Mouse (Mus musculus) limb, embryonic 15.5 days (tissue): ENCODE measurements around the gene Dock4. TPM values are rescaled to one million over a fixed set of nuclear protein-coding genes. Genes with fewer than 3 reads are reported as not detected.

ENCODE experiments used
- ATAC-seq: fragments of 200-750 bp; cut with Nextera tagmentation; 2 replicates; pipeline ENCODE4 v1.8.0; 2017; ENCODE audit warnings: low read depth, moderate TSS enrichment; ENCODE audit not compliant: insufficient number of reproducible peaks, low FRiP score, low TSS enrichment
- H3K27ac ChIP-seq: fragments of 300-500 bp; sonication (generic); 2 replicates; pipeline ENCODE4 v1.5.1; 2015; ENCODE audit warnings: moderate library complexity, mild to moderate bottlenecking, inconsistent platforms
- H3K27me3 ChIP-seq: fragments of 300-500 bp; sonication (generic); 2 replicates; pipeline ENCODE4 v1.6.1; 2015; ENCODE audit warnings: inconsistent platforms
- H3K36me3 ChIP-seq: fragments of 300-500 bp; sonication (generic); 2 replicates; pipeline ENCODE4 v1.6.1; 2015; ENCODE audit warnings: inconsistent platforms
- H3K4me1 ChIP-seq: fragments of 300-500 bp; sonication (generic); 2 replicates; pipeline ENCODE4 v1.6.1; 2015; ENCODE audit warnings: inconsistent platforms
- H3K4me2 ChIP-seq: fragments of 300-500 bp; sonication (generic); 2 replicates; pipeline ENCODE4 v1.6.1; 2015; ENCODE audit warnings: mild to moderate bottlenecking, inconsistent platforms
- H3K4me3 ChIP-seq: fragments of 300-500 bp; sonication (generic); 2 replicates; pipeline ENCODE4 v1.5.1; 2015; ENCODE audit warnings: mild to moderate bottlenecking, inconsistent platforms
- H3K9ac ChIP-seq: fragments of 300-500 bp; sonication (generic); 2 replicates; pipeline ENCODE4 v1.6.1; 2015; ENCODE audit warnings: inconsistent platforms
- H3K9me3 ChIP-seq: fragments of 300-500 bp; sonication (generic); 2 replicates; pipeline ENCODE4 v1.6.1; 2016; ENCODE audit warnings: inconsistent platforms
- WGBS: fragments of 180-500 bp; shearing (Covaris S2); methylation state at CpG from one replicate; pipeline ENCODE4 v1.1.7; 2015; 5-methylcytosine and 5-hydroxymethylcytosine counted together
- polyA plus RNA-seq: library from polyadenylated mRNA; unstranded; fragments of >200 nt; fragmentation: Nextera tagmentation; extraction: Ambion mirVana; gene quantifications from 2 replicates; pipeline ENCODE4 v1.2.1, GENCODE M21; 2015

Gene Dock4
- polyA plus RNA-seq, result 11.0 and 13.6 TPM in 2 replicates

GRCm38 (mm10) chr12:40445648-40446449, at the start of gene Dock4, which contains the start of gene Zfp277:
TSS of gene Dock4 (plus strand) at chr12:40445952.
TSS of gene Zfp277 (minus strand) at chr12:40445902.
- peak; percentile 100 for ATAC-seq
- peak within 1 kb of the TSS; percentile 81 for H3K4me3 ChIP-seq
- H3K27me3 ChIP-seq, result no peaks in the 10 kb centered on the region
- no peaks in the 10 kb centered on the region for H3K9me3 ChIP-seq
- peak within 1 kb of the TSS; percentile 90 for H3K4me2 ChIP-seq
- H3K4me1 ChIP-seq, result peaks cover 21% of the 10 kb centered on the region
- H3K9ac ChIP-seq, result peak within 1 kb of the TSS; percentile 77
- under 1% methylated on average over 79 of the region's 80 CpGs for WGBS
- H3K36me3 ChIP-seq, result no peaks in the 10 kb centered on the region
- H3K27ac ChIP-seq, result peak within 1 kb of the TSS; percentile 86

- WGBS, result 91% methylated on average over 2 of the region's 2 CpGs
Measured at GRCm38 (mm10) chr12:40398916-40399315, 46.8 kb upstream of the Dock4 start.

GRCm38 (mm10) chr12:40399386-40399785, 46.4 kb upstream of the Dock4 start:
- Histone ChIP-seq H3K9ac (no peak overlapping the region), H3K4me2 (no peak overlapping the region), H3K27me3 (no peaks in the 10 kb centered on the region), H3K36me3 (no peaks in the 10 kb centered on the region), H3K4me3 (no peak overlapping the region), H3K4me1 (no peaks in the 10 kb centered on the region), H3K27ac (no peak overlapping the region), H3K9me3 (no peaks in the 10 kb centered on the region)
- no peak for ATAC-seq
- WGBS, result 87% methylated on average over 2 of the region's 2 CpGs

More at GRCm38 (mm10) chr12:40398916-40399315, 46.8 kb upstream of the Dock4 start:
- Histone ChIP-seq H3K4me3 (no peak overlapping the region), H3K36me3 (no peaks in the 10 kb centered on the region), H3K27ac (no peak overlapping the region), H3K27me3 (no peaks in the 10 kb centered on the region), H3K4me1 (no peaks in the 10 kb centered on the region), H3K4me2 (no peak overlapping the region), H3K9me3 (no peaks in the 10 kb centered on the region), H3K9ac (no peak overlapping the region)
- ATAC-seq, result no peak

GRCm38 (mm10) chr12:40399812-40400211, 45.9 kb upstream of the Dock4 start:
- H3K9ac ChIP-seq, result no peak overlapping the region
- H3K9me3 ChIP-seq, result no peaks in the 10 kb centered on the region
- ATAC-seq, result no peak

GRCm38 (mm10) chr12:40414682-40415311, 31.0 kb upstream of the Dock4 start:
- Histone ChIP-seq H3K4me2 (no peak overlapping the region), H3K36me3 (peaks cover 1% of the 10 kb centered on the region; the same call in 1 of the 2 replicates), H3K4me1 (no peaks in the 10 kb centered on the region), H3K27me3 (no peaks in the 10 kb centered on the region), H3K27ac (no peak overlapping the region), H3K9me3 (no peaks in the 10 kb centered on the region), H3K4me3 (no peak overlapping the region), H3K9ac (no peak overlapping the region)
- no peak for ATAC-seq
- 68% methylated on average over 5 of the region's 5 CpGs for WGBS

More at GRCm38 (mm10) chr12:40399812-40400211, 45.9 kb upstream of the Dock4 start:
- Histone ChIP-seq H3K4me1 (no peaks in the 10 kb centered on the region), H3K27me3 (no peaks in the 10 kb centered on the region), H3K4me2 (no peak overlapping the region), H3K4me3 (no peak overlapping the region), H3K27ac (no peak overlapping the region), H3K36me3 (no peaks in the 10 kb centered on the region)
- 90% methylated on average over 10 of the region's 10 CpGs for WGBS

- Histone ChIP-seq H3K9ac (no peak overlapping the region), H3K27ac (no peak overlapping the region), H3K36me3 (no peaks in the 10 kb centered on the region), H3K9me3 (no peaks in the 10 kb centered on the region), H3K4me3 (no peak overlapping the region), H3K4me2 (no peak overlapping the region), H3K4me1 (no peaks in the 10 kb centered on the region), H3K27me3 (no peaks in the 10 kb centered on the region)
- ATAC-seq, result no peak
- 84% methylated on average over 8 of the region's 8 CpGs for WGBS
Measured at GRCm38 (mm10) chr12:40415312-40415925, 30.3 kb upstream of the Dock4 start.

GRCm38 (mm10) chr12:40417257-40417656, 28.5 kb upstream of the Dock4 start:
- no peaks in the 10 kb centered on the region for H3K4me1 ChIP-seq
- H3K36me3 ChIP-seq, result no peaks in the 10 kb centered on the region
- H3K9me3 ChIP-seq, result no peaks in the 10 kb centered on the region
- no peak overlapping the region for H3K27ac ChIP-seq
- H3K4me2 ChIP-seq, result no peak overlapping the region
- H3K4me3 ChIP-seq, result no peak overlapping the region
- ATAC-seq, result no peak
- WGBS, result 86% methylated on average over 4 of the region's 4 CpGs
- no peaks in the 10 kb centered on the region for H3K27me3 ChIP-seq
- H3K9ac ChIP-seq, result no peak overlapping the region

- H3K36me3 ChIP-seq, result peaks cover 4% of the 10 kb centered on the region; the same call in 1 of the 2 replicates
- no peak for ATAC-seq
- no peaks in the 10 kb centered on the region for H3K27me3 ChIP-seq
- no peak overlapping the region for H3K27ac ChIP-seq
- WGBS, result 84% methylated on average over 1 of the region's 1 CpGs
- peaks cover 1% of the 10 kb centered on the region; the same call in 1 of the 2 replicates for H3K4me1 ChIP-seq
- H3K9me3 ChIP-seq, result no peaks in the 10 kb centered on the region
- no peak overlapping the region for H3K9ac ChIP-seq
- H3K4me3 ChIP-seq, result no peak overlapping the region
- H3K4me2 ChIP-seq, result no peak overlapping the region
Measured at GRCm38 (mm10) chr12:40424991-40425390, 20.8 kb upstream of the Dock4 start.

- no peak for ATAC-seq
- Histone ChIP-seq H3K4me3 (no peak overlapping the region), H3K27me3 (no peaks in the 10 kb centered on the region), H3K27ac (no peak overlapping the region), H3K4me1 (peaks cover 2% of the 10 kb centered on the region; the same call in 1 of the 2 replicates), H3K36me3 (peaks cover 4% of the 10 kb centered on the region; the same call in 1 of the 2 replicates), H3K9me3 (no peaks in the 10 kb centered on the region), H3K9ac (no peak overlapping the region), H3K4me2 (no peak overlapping the region)
- 88% methylated on average over 10 of the region's 10 CpGs for WGBS
Measured at GRCm38 (mm10) chr12:40427606-40428005, 18.1 kb upstream of the Dock4 start.

GRCm38 (mm10) chr12:40429976-40430375, 15.8 kb upstream of the Dock4 start:
- Histone ChIP-seq H3K4me2 (no peak overlapping the region), H3K4me3 (no peak overlapping the region), H3K4me1 (peaks cover 2% of the 10 kb centered on the region; the same call in 1 of the 2 replicates), H3K9me3 (no peaks in the 10 kb centered on the region), H3K27ac (no peak overlapping the region), H3K27me3 (no peaks in the 10 kb centered on the region), H3K9ac (no peak overlapping the region), H3K36me3 (peaks cover 1% of the 10 kb centered on the region; the same call in 1 of the 2 replicates)
- WGBS, result 29% methylated on average over 3 of the region's 3 CpGs
- no peak for ATAC-seq

- ATAC-seq, result no peak
- H3K27me3 ChIP-seq, result no peaks in the 10 kb centered on the region
- no peak overlapping the region for H3K27ac ChIP-seq
- no peak overlapping the region for H3K4me3 ChIP-seq
- H3K36me3 ChIP-seq, result no peaks in the 10 kb centered on the region
- H3K9ac ChIP-seq, result no peak overlapping the region
- no peak overlapping the region for H3K4me2 ChIP-seq
- peaks cover 2% of the 10 kb centered on the region; the same call in 1 of the 2 replicates for H3K4me1 ChIP-seq
- H3K9me3 ChIP-seq, result no peaks in the 10 kb centered on the region
- 77% methylated on average over 5 of the region's 5 CpGs for WGBS
Measured at GRCm38 (mm10) chr12:40431075-40431474, 14.7 kb upstream of the Dock4 start.
